Comparison of ENCODE assay signal across 12 mouse cellular contexts in genomic region chr2:165922994-165923393, GRCm38 (mm10). TPM values are rescaled to one million over a fixed set of nuclear protein-coding genes. Genes with fewer than 3 reads are reported as not detected.
A peak's percentile ranks its signal among the peaks of the same experiment; 100 is the strongest.
DNase-seq lines count a peak whose midpoint lies in the region; ATAC-seq and TF ChIP-seq lines count a peak whose summit lies in the region.
"Had no signal": no experiment of that assay in that cellular context is flagged by ENCODE, and none has a peak within 500 bp of the region (broad histone marks: within the 10 kb centered on the region; RNA-seq: fewer than 3 reads in every experiment).

No protein-coding gene starts in this region.

- peak overlapping the region; percentile 34; the same call in 1 of the 2 replicates for H3K9ac ChIP-seq in CH12.LX (ENCODE audit: insufficient read depth, low read depth)
- no peak overlapping the region for H3K9ac ChIP-seq in intestine, embryonic 16.5 days (ENCODE audit: low read depth, low read length)
- H3K9ac ChIP-seq in midbrain, embryonic 16.5 days (ENCODE audit: low read depth, low read length), result no peak overlapping the region
- H3K9ac ChIP-seq: neural tube, embryonic 13.5 days had no signal

- H3K27me3 ChIP-seq in kidney, adult 2 months (replicated peaks; ENCODE audit: control insufficient read depth, insufficient read depth, low read length), result no peaks in the 10 kb centered on the region
- no peaks in the 10 kb centered on the region for H3K27me3 ChIP-seq in CH12.LX (replicated peaks)
- no peaks in the 10 kb centered on the region for H3K27me3 ChIP-seq in intestine, embryonic 16.5 days (replicated peaks; ENCODE audit: control insufficient read depth, insufficient read depth, low read length)
- no peaks in the 10 kb centered on the region for H3K27me3 ChIP-seq in midbrain, embryonic 16.5 days (ENCODE audit: control insufficient read depth, insufficient read depth, low read depth, low read length)
- H3K27me3 ChIP-seq: neural tube, embryonic 13.5 days had no signal

- H3K4me3 ChIP-seq in kidney, adult 2 months (ENCODE audit: insufficient read depth, low read depth, low read length), result no peak overlapping the region
- peak overlapping the region in 1 of 3 experiments; percentile 39 for H3K4me3 ChIP-seq in CH12.LX (replicated peaks in 1 of 3; ENCODE audit: low read depth in 2 of 3, low read length in 2 of 3, poor library complexity in 1 of 3)
- no peak overlapping the region for H3K4me3 ChIP-seq in intestine, embryonic 16.5 days (ENCODE audit: low read length)
- H3K4me3 ChIP-seq in midbrain, embryonic 16.5 days (ENCODE audit: low read depth, low read length), result no peak overlapping the region
- H3K4me3 ChIP-seq: left cerebral cortex, adult 2 months; neural tube, embryonic 13.5 days had no signal

- peak overlapping the region; percentile 42 for H3K27ac ChIP-seq in kidney, adult 2 months (ENCODE audit: insufficient read depth, low read depth, low read length)
- H3K27ac ChIP-seq in CH12.LX (ENCODE audit: insufficient read depth, low read depth), result peak overlapping the region; percentile 14
- H3K27ac ChIP-seq in intestine, embryonic 16.5 days (ENCODE audit: low read length), result peak overlapping the region; percentile 50
- no peak overlapping the region for H3K27ac ChIP-seq in midbrain, embryonic 16.5 days (ENCODE audit: low read length)
- H3K27ac ChIP-seq: left cerebral cortex, adult 2 months; neural tube, embryonic 13.5 days had no signal

- TF ChIP-seq POLR2A in kidney, adult 2 months (IDR thresholded peaks at IDR 0.05; ENCODE audit: low read depth, low read length), result no peak
- no peak for TF ChIP-seq POLR2A in CH12.LX (IDR thresholded peaks at IDR 0.05; ENCODE audit: low read depth, low read length)

- no peak for TF ChIP-seq EP300 in CH12.LX (IDR thresholded peaks at IDR 0.05; ENCODE audit: low read length)

- H3K4me1 ChIP-seq in kidney, adult 2 months (ENCODE audit: control insufficient read depth, insufficient read depth, low read length), result peaks cover 5% of the 10 kb centered on the region
- H3K4me1 ChIP-seq in CH12.LX (ENCODE audit: control insufficient read depth in 1 of 2, insufficient read depth in 2 of 2), result peaks cover 11 to 34% of the 10 kb centered on the region in 2 experiments
- peaks cover 4% of the 10 kb centered on the region; the same call in 1 of the 2 replicates for H3K4me1 ChIP-seq in intestine, embryonic 16.5 days (ENCODE audit: control insufficient read depth, insufficient read depth, low read length)
- no peaks in the 10 kb centered on the region for H3K4me1 ChIP-seq in midbrain, embryonic 16.5 days (ENCODE audit: control insufficient read depth, insufficient read depth, low read length)

- WGBS in kidney, adult 2 months, result 90% methylated on average over 3 of the region's 3 CpGs
- 77% methylated on average over 3 of the region's 3 CpGs for WGBS in intestine, embryonic 16.5 days
- 77% methylated on average over 3 of the region's 3 CpGs for WGBS in midbrain, embryonic 16.5 days

- no peaks in the 10 kb centered on the region for H3K36me3 ChIP-seq in kidney, adult 2 months (ENCODE audit: control insufficient read depth, insufficient read depth, low read length)
- H3K36me3 ChIP-seq in CH12.LX (replicated peaks in 1 of 2; ENCODE audit: control insufficient read depth in 1 of 2, insufficient read depth in 1 of 2, low read length in 1 of 2), result no peaks in the 10 kb centered on the region
- no peaks in the 10 kb centered on the region for H3K36me3 ChIP-seq in intestine, embryonic 16.5 days (ENCODE audit: control insufficient read depth, insufficient read depth, low read length)
- H3K36me3 ChIP-seq in midbrain, embryonic 16.5 days (ENCODE audit: control insufficient read depth, insufficient read depth, low read length), result no peaks in the 10 kb centered on the region
- H3K36me3 ChIP-seq: neural tube, embryonic 13.5 days had no signal

- peak overlapping the region; percentile 17 for H3K4me2 ChIP-seq in CH12.LX (ENCODE audit: insufficient read depth, low read depth, poor library complexity, severe bottlenecking)
- H3K4me2 ChIP-seq in intestine, embryonic 16.5 days (ENCODE audit: low read depth, low read length), result no peak overlapping the region
- H3K4me2 ChIP-seq in midbrain, embryonic 16.5 days (ENCODE audit: low read length), result no peak overlapping the region
- H3K4me2 ChIP-seq: neural tube, embryonic 13.5 days had no signal

- TF ChIP-seq CTCF in kidney, adult 2 months (conservative IDR thresholded peaks at IDR 0.05; ENCODE audit: insufficient read depth, insufficient read length, low read depth, low read length), result no peak
- TF ChIP-seq CTCF in CH12.LX (conservative IDR thresholded peaks at IDR 0.05 in 1 of 2, IDR thresholded peaks at IDR 0.05 in 1 of 2; ENCODE audit: low read depth in 2 of 2, low read length in 2 of 2), result no peak

- H3K79me2 ChIP-seq in CH12.LX (replicated peaks; ENCODE audit: control insufficient read depth, extremely low read depth, insufficient read depth, poor library complexity, severe bottlenecking), result no peaks in the 10 kb centered on the region

- peaks cover 7% of the 10 kb centered on the region for H3K9me3 ChIP-seq in CH12.LX (replicated peaks; ENCODE audit: low read length)
- peaks cover 7% of the 10 kb centered on the region; the same call in 1 of the 2 replicates for H3K9me3 ChIP-seq in intestine, embryonic 16.5 days (ENCODE audit: control insufficient read depth, low read length)
- H3K9me3 ChIP-seq in midbrain, embryonic 16.5 days (replicated peaks; ENCODE audit: control insufficient read depth, low read length, poor library complexity, severe bottlenecking), result no peaks in the 10 kb centered on the region; the same call in 1 of the 2 replicates
- H3K9me3 ChIP-seq: neural tube, embryonic 13.5 days had no signal

- DNase-seq in kidney, adult 2 months, result no peak
- DNase-seq in kidney, adult 11 months, result no peak
- no peak for DNase-seq in CH12.LX (ENCODE audit: extremely low read depth)
- DNase-seq in layer of hippocampus, postnatal 36 days, result no peak
- no peak for DNase-seq in right cerebral cortex, postnatal 25 days
- DNase-seq: cerebellum, adult 2 months had no signal

- dilution Hi-C loops in CH12.LX (cut with MboI; ENCODE audit: extremely low pct_ligation_motif_present, extremely low pct_unique_long_range_greater_than_20kb, low sequenced_read_pairs), result no loop called here

- in situ Hi-C loops in CH12.LX (cut with MboI; ENCODE audit: low pct_ligation_motif_present, low pct_unique_long_range_greater_than_20kb, low sequenced_read_pairs), result loop anchor here (5.0 to 25.0 kb wide), 2 partner anchors 119 to 386 kb away; no protein-coding TSS in a partner anchor

- no peak for TF ChIP-seq RAD21 in CH12.LX (IDR thresholded peaks at IDR 0.05; ENCODE audit: low read depth, low read length)

- no peak for ATAC-seq in intestine, embryonic 16.5 days
- ATAC-seq in megakaryocyte, adult 5-6 weeks (ENCODE audit: poor library complexity, severe bottlenecking), result 0 out of 2 replicates have a peak, but pooled peaks have one; percentile 17
- ATAC-seq in midbrain, embryonic 16.5 days, result no peak
- ATAC-seq: forebrain, embryonic 14.5 days had no signal

TF ChIP-seq in CH12.LX, 34 proteins besides CTCF, POLR2A, EP300 and RAD21:
- no peak for TF ChIP-seq ETS1 (conservative IDR thresholded peaks at IDR 0.05; ENCODE audit: low read depth, low read length)
- no peak for TF ChIP-seq ZMIZ1 (IDR thresholded peaks at IDR 0.05; ENCODE audit: low read depth, low read length)
- no peak for TF ChIP-seq MAZ (IDR thresholded peaks at IDR 0.05; ENCODE audit: low read depth, low read length)
TF ChIP-seq in CH12.LX: peak in this region for 0.

RNA-seq across cellular contexts. Expression of gene Zmynd8, which starts 24.2 kb away (rescaled TPM):
- polyA plus RNA-seq in kidney, adult 2 months (2012; rRNA removed), result 27.7 and 29.0 TPM in 2 replicates
- 34.0 and 35.1 TPM in 2 replicates for total RNA-seq in CH12.LX (2012; rRNA removed)
- 29.5 and 33.6 TPM in 2 replicates for total RNA-seq in CH12.LX (2014; rRNA removed)
- 76.1 and 84.5 TPM in 2 replicates for polyA plus RNA-seq in CH12.LX (2012; ENCODE audit: insufficient read length, low read depth)
- 57.3 and 61.6 TPM in 2 replicates for polyA plus RNA-seq in intestine, embryonic 16.5 days (2015; fragmentation: Nextera tagmentation; extraction: Ambion mirVana)
- total RNA-seq in megakaryocyte, adult 5-6 weeks (2015), result 26.9 and 37.5 TPM in 2 replicates
- total RNA-seq in megakaryocyte, adult 5-6 weeks (2017), result 26.7 and 28.3 TPM in 2 replicates
- 100 to 1,000 TPM; 162 to 181 TPM for total RNA-seq in layer of hippocampus, postnatal 36 days (2021)
- 78.7 and 87.3 TPM in 2 replicates for polyA plus RNA-seq in midbrain, embryonic 16.5 days (2015; fragmentation: Nextera tagmentation; extraction: Ambion mirVana)
